Mouse (Mus musculus): ENCODE data around the gene Sds.

The Sds gene

DNA sequence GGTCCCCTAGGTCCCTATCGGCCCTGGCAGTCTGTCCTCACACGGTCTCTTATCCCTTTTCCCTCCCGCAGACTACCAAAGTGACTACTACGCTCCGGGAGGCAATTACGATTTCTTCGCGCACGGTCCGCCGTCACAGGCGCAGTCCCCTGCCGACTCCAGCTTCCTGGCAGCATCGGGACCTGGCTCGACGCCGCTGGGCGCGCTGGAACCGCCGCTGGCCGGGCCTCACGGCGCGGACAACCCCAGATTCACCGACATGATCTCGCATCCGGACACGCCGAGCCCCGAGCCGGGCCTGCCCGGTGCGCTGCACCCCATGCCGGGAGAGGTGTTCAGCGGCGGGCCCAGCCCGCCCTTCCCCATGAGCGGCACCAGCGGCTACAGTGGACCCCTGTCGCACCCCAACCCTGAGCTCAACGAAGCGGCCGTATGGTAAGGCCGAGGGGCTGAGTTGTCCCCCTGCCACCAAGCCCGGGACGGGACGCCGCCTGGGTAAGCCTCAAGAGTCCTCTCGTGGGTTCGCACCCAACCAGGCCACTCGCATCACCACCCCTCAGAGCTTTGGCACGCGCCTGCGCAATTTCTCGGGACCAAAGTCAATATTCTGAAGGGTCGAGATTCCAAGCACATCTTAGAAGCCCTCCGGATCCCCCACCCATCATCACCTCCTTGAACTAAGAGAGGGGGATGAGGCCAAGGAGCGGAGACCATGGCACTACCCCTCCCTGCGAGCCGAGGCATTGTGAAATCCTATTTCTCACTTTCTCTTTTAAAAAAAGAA, 36.2 kb upstream of the Sds start:
- no peak for DNase-seq (ENCODE audit: low spot score)

- DNase-seq (ENCODE audit: low spot score) = peak; percentile 65
Observed at GRCm38 (mm10) chr5:120440733-120441132, 35.6 kb upstream of the Sds start.

- DNase-seq (ENCODE audit: low spot score) = no peak
Observed at GRCm38 (mm10) chr5:120447305-120447704, 29.0 kb upstream of the Sds start.

- DNase-seq (ENCODE audit: low spot score) = no peak
Observed at GRCm38 (mm10) chr5:120454756-120455337, 21.5 kb upstream of the Sds start.

GRCm38 (mm10) chr5:120456253-120456652, 20.1 kb upstream of the Sds start:
- DNase-seq (ENCODE audit: low spot score) = no peak

DNA sequence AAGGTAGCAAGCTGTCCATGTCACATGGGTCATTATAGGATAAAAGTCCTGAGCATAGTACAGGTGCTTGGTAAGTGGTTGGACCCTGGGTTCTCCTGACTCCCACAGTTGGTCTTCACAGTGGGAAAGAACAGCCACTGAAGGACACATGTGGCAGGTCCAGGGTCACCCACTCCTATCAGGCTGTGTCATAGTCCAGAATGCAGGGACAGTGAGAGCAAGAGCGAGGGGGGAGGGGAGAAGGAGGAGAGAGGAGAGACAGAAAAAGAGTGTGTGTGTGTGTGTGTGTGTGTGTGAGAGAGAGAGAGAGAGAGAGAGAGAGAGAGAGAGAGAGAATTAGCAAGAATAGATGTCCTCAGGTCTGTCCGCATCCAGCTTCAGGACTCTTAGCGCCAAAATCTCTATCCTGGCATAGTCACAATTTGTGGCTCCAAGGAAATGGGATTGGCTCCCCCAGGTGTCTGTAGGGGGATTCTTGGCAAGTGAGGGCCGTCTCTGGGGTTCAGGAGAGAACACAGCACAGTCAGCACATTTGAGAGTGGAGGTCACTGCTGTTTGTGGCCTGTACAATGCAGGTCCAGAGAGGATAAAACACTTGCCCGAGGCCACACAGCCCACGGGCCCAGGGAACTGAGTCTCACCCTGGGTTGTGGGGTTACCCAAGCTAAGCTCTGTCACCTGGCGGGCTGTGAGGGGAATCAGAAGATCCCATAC, 19.3 kb upstream of the Sds start:
- no peak for DNase-seq (ENCODE audit: low spot score)

- DNase-seq (ENCODE audit: low spot score) = peak; percentile 26
Observed at GRCm38 (mm10) chr5:120457628-120458027, 18.7 kb upstream of the Sds start.

DNA sequence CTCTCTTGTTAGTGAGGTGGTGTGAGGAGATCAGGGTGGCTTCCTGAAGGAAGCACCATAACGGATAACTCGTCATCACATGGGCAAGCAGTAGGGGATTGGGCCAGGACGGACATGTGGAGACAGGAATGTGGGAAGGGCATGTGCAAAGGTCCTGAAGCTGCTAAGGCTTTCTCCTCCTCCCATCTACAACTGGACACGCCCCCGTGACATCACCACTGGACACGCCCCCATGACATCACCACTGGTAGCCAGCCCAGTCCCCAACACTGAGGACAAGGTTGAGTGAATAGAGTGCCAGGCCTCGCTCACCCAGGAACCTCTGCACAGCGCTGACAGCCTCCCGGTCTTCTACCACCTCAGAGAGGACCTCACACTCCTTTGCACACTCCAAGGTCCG, 17.2 kb upstream of the Sds start:
- DNase-seq (ENCODE audit: low spot score) = no peak

DNA sequence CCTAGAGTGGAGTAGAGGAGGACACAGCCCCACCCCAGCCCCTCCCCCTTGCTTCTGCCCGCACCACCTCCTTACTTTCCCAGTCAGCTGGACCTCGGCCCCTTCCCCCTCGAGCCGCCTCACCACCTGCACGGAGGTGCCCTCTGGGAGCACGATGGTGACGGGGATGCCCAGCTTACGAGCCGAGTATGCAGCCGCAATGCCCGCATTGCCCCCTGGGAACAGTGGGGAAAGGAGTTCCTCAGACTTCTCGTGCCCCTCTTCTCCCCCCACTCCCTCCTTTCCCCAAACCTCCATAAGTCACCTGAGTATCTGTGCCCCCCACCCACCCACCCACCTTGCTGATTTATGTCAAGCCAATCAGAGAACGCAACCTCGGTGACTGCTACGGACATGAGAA, 14.4 kb upstream of the Sds start:
- no peak for DNase-seq (ENCODE audit: low spot score)

DNA sequence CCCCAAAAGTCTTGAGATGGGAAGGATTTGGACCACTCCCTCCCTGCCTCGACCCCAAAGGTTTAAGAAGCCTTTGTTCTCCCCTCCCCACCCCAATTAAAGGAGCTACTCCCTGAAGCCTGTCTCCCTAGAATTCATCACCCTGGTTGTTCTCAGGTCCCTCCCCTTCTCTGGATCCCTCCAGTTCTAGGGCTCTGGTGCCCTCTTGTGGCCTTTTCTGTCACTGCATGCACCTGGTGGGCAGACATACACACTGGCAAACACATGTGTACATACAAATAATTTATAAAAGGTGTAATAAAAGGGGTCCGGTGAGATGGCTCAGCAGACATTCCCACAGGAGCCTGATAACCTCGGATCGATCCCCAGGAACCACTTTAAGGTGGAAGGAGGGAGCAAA, 12.0 kb upstream of the Sds start:
- DNase-seq (ENCODE audit: low spot score) = peak; percentile 40

GRCm38 (mm10) chr5:120465062-120465461, 11.3 kb upstream of the Sds start:
- peak; percentile 29 for DNase-seq (ENCODE audit: low spot score)

- peak; percentile 52 for DNase-seq (ENCODE audit: low spot score)
Observed at GRCm38 (mm10) chr5:120465860-120466259, 10.5 kb upstream of the Sds start.

DNA sequence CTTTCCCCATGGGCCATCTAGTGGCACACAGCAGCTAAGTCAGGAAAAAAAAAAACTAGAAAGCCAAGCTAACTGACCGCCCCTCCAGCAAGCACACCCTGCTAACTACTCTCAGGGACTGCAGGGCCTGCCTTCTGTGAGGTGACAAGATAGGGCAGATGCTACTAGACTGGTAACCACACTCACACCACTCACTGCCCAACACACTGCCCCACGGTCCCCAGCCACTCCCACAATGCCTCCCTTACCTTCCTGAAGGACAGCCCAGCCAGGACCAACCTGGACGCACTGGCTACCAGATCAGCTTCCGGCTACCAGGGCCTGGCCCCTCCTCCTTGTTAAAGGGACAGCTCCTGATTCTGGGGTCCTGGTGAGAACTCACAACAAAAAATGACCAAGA, 9.3 kb upstream of the Sds start:
- no peak for DNase-seq (ENCODE audit: low spot score)

DNA sequence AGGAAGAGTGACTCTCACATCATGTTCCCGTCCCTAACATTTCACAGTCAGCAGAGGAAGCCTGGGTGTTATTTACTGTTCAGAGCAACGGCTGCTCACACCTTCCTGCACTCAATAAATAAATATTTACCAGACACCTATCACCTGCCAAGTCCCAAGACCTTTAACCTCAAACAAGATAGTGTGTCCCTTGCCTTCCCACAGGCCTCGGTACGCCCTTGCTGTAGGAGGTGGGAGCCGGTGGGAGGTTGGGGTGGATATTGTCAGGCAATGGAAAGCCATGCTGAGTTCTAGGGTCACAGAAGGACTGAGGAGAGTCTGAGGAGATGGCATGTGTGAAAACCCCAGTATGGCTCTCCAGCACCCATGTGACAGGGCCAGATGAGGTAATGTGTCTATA, 8.0 kb upstream of the Sds start:
- no peak for DNase-seq (ENCODE audit: low spot score)

GRCm38 (mm10) chr5:120468830-120469229, 7.5 kb upstream of the Sds start:
- DNase-seq (ENCODE audit: low spot score) = no peak

DNA sequence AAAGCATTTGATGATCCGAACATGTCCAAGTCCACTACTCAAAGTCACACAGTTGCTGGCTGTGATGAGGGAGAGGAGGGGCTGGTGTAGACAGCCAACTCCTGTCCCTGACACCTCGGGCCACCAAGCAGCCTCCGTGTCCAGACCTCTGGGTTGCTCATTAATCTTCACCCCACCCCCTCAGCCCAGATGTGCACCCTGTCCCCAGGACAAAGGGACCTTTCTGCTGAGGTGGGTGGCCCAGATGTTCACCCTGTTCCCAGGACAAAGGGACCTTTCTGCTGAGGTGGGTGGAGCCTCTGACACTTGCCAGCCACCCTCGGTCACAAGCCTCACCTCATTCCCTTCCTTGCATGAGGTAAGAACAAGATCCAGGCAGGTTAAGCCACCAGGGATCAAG, 4.8 kb upstream of the Sds start:
- no peak for DNase-seq (ENCODE audit: low spot score)

- no peak for DNase-seq (ENCODE audit: low spot score)
Observed at GRCm38 (mm10) chr5:120472770-120473169, 3.6 kb upstream of the Sds start, which contains the start of gene Sdsl. Gene Sdsl, minus strand, starts transcription at chr5:120472810.

GRCm38 (mm10) chr5:120473361-120473760, 3.0 kb upstream of the Sds start:
- no peak for DNase-seq (ENCODE audit: low spot score)

DNA sequence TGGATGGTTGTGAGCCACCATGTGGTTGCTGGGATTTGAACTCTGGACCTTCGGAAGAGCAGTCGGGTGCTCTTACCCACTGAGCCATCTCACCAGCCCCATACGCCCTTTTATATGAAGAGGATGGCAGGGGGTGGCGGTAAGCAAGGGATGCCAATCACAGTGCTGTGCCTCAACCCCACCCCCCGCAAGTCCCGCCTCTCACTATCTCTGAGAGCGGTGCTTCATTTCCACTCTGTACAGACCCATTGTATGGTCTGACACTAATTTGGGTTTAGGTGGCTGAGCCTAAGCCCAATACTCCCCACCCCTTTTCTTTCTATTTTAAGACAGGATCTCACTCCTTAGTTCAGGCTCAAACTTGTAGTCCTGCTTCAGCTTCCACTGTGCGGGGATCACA, 465 bp upstream of the Sds start:
- DNase-seq (ENCODE audit: low spot score) = no peak

DNA sequence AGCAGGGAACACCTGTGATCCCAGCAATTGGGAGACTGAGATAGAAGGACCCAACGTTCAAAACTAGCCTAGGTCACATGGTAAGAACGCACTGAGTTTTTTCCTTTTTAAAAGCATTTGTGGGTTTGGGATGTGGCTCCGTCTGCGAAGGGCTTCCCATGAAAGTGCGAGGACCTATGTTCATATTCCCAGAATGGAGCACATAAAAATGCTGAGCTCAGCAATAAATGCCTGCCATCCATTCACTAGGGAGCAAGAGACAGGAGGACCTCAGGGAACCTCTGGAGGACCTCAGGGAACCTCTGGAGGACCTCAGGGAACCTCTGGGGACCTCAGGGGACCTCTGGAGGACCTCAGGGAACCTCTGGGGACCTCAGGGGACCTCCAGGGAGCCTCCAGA, 1.7 kb downstream of the Sds start:
- no peak for DNase-seq (ENCODE audit: low spot score)

DNA sequence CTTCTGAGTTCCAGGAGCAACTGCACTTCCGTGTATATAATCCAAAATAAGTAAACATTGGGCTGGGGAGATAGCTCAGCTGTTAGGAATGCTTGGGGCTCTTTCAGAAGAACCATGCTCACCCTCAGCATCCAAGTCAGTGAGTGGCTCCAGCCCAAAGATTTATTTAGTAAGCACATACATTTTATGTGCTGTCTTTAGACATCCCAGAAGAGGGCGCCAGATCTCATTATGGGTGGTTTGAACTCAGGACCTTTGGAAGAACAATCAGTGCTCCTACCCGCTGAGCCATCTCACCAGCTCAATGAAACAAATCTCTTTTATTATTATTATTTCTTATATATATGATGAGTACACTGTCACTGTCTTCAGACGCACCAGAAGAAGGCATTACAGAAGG, 3.2 kb downstream of the Sds start:
- DNase-seq (ENCODE audit: low spot score) = no peak

DNA sequence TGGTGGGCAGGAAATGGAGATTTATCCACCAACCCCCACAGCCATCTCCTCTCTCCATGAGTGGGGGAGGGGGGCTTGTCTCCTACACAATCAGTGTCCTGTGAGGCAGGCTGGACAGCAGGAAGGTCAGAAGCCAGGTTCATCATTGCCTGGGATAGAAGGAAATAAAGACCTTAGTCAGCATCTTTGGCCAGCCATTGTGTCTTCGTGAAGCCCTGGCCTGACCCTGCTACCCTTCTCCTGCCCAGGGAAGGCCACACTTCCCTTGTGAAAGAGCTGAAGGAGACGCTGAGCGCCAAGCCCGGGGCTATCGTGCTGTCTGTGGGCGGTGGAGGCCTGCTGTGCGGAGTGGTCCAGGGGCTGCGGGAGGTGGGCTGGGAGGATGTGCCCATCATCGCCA, 4.9 kb downstream of the Sds start:
- DNase-seq (ENCODE audit: low spot score) = no peak

DNA sequence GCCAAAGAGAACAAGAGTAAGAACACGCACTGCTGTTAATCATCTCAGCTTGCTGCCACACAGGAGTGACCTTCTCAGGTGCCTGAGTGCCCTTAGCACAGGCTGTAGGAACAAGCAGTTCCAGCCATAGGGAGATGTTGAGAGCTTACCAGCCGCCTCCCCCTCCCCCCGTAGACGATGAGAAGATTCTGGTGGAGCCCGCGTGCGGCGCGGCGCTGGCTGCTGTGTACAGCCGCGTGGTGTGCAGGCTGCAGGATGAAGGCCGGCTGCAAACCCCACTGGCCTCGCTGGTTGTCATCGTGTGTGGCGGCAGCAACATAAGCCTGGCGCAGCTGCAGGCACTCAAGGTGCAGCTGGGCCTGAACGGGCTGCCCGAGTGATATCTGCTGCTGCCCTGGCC, 7.1 kb downstream of the Sds start:
- no peak for DNase-seq (ENCODE audit: low spot score)

Measured in spleen, adult 12 weeks (tissue).